Mouse (Mus musculus) midbrain, embryonic 15.5 days (tissue): ENCODE results near the gene Rnf11. TPM values are rescaled to one million over a fixed set of nuclear protein-coding genes. Genes with fewer than 3 reads are reported as not detected.

Source experiments
- ATAC-seq: fragments of 200-750 bp; cut with Nextera tagmentation; replicated peaks from 2 replicates; pipeline ENCODE4 v1.8.0; 2017; ENCODE audit warnings: moderate TSS enrichment
- H3K27ac ChIP-seq: fragments of 300-500 bp; sonication (generic); 2 replicates; pipeline ENCODE4 v1.5.1; 2015; ENCODE audit warnings: mild to moderate bottlenecking, inconsistent platforms
- H3K27me3 ChIP-seq: fragments of 300-500 bp; sonication (generic); replicated peaks from 2 replicates; pipeline ENCODE4 v1.6.1; 2015; ENCODE audit warnings: inconsistent platforms
- H3K36me3 ChIP-seq: fragments of 300-500 bp; sonication (generic); replicated peaks from 2 replicates; pipeline ENCODE4 v1.6.1; 2015; ENCODE audit warnings: inconsistent platforms
- H3K4me1 ChIP-seq: fragments of 300-500 bp; sonication (generic); 2 replicates; pipeline ENCODE4 v1.6.1; 2015; ENCODE audit warnings: inconsistent platforms
- H3K4me2 ChIP-seq: fragments of 300-500 bp; sonication (generic); 2 replicates; pipeline ENCODE4 v1.6.1; 2015; ENCODE audit warnings: inconsistent platforms, mild to moderate bottlenecking, moderate library complexity
- H3K4me3 ChIP-seq: fragments of 300-500 bp; sonication (generic); 2 replicates; pipeline ENCODE4 v1.5.1; 2015; ENCODE audit warnings: mild to moderate bottlenecking, inconsistent platforms
- H3K9ac ChIP-seq: fragments of 300-500 bp; sonication (generic); 2 replicates; pipeline ENCODE4 v1.6.1; 2015; ENCODE audit warnings: mild to moderate bottlenecking, inconsistent platforms
- H3K9me3 ChIP-seq: fragments of 300-500 bp; sonication (generic); 2 replicates; pipeline ENCODE4 v1.6.1; 2016; ENCODE audit warnings: inconsistent platforms
- WGBS: fragments of 180-500 bp; shearing (Covaris S2); methylation state at CpG from one replicate; pipeline ENCODE4 v1.1.7; 2015; ENCODE audit warnings: mixed read lengths; 5-methylcytosine and 5-hydroxymethylcytosine counted together
- polyA plus RNA-seq: library from polyadenylated mRNA; unstranded; fragments of >200 nt; fragmentation: Nextera tagmentation; extraction: Ambion mirVana; gene quantifications from 2 replicates; pipeline ENCODE4 v1.2.1, GENCODE M21; 2015

Gene Rnf11
- polyA plus RNA-seq, 1 experiment from 2014 or later, result 61.2 TPM

DNA sequence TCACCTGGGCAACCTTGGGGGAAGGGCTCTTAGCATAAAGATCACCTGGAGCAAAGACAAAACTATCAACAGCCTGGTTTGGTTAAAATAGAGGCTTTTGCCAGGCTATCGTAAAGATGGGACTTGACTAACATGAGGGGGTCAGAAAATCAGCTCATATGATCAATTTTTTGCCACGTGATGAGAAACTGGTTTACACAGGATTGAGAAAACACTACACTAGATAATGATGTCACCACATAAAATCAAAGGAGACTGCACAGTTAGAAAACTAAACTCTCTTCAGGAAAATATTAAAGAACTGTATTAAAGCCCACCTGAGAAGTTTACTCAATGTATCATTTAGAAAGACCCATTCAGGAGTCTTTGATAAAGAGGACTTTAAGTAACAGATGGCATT lies 9.4 kb downstream of the Rnf11 start:
- no peaks in the 10 kb centered on the region for H3K27me3 ChIP-seq
- no peak for ATAC-seq
- H3K36me3 ChIP-seq, result no peaks in the 10 kb centered on the region
- H3K27ac ChIP-seq, result no peak overlapping the region
- H3K9ac ChIP-seq, result peak overlapping the region; percentile 2; the same call in 1 of the 2 replicates
- H3K4me2 ChIP-seq, result peak overlapping the region; percentile 64
- H3K9me3 ChIP-seq, result no peaks in the 10 kb centered on the region
- peak overlapping the region; percentile 97 for H3K4me3 ChIP-seq
- peaks cover 28% of the 10 kb centered on the region for H3K4me1 ChIP-seq
- WGBS, result 45% methylated on average over 2 of the region's 2 CpGs

DNA sequence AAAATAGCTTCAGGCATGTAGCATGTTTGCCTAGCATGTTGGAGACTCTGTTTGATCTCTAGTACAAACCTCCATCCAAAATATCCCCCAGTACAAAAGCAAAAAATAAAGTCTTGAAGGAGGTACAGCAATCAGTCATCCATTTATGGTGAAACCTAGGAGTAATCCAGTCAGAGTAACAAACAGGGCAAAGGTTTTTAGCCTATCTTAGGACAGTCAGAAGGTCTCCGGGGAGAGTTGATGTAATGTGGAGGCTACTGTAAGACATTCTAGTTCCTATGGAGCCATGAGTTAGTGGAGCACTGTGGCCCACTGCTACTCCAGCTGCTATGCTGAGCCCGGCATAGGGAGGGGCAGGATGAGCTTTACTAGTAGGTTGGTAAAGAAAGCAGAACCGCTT lies 12.0 kb downstream of the Rnf11 start:
- 86% methylated on average over 3 of the region's 3 CpGs for WGBS
- H3K27me3 ChIP-seq, result no peaks in the 10 kb centered on the region
- no peak overlapping the region for H3K27ac ChIP-seq
- H3K4me1 ChIP-seq, result peaks cover 28% of the 10 kb centered on the region
- no peaks in the 10 kb centered on the region for H3K36me3 ChIP-seq
- no peaks in the 10 kb centered on the region for H3K9me3 ChIP-seq
- no peak overlapping the region for H3K4me3 ChIP-seq
- H3K4me2 ChIP-seq, result no peak overlapping the region
- no peak for ATAC-seq
- no peak overlapping the region for H3K9ac ChIP-seq

DNA sequence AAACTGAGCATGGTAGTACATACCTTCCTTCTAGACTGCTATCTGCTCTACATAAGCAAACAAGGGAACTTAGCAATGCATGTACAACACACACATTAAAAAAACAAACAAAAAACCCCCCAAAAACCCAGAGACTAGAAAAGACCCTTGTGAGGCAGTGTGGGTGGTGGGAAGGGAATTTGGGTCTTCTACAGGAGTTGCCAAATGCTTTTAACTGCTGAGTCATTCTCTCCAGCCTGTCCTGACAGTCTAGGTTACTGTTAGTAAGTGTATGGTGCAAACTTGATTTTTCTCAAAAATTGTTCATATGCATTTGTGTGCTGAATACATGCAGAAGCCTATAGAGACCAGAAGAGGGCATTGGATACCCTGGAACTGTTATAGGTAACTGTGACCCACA lies 12.9 kb downstream of the Rnf11 start:
- Histone ChIP-seq H3K9ac (no peak overlapping the region), H3K36me3 (no peaks in the 10 kb centered on the region), H3K4me2 (no peak overlapping the region), H3K9me3 (no peaks in the 10 kb centered on the region), H3K27me3 (no peaks in the 10 kb centered on the region), H3K27ac (no peak overlapping the region), H3K4me3 (no peak overlapping the region), H3K4me1 (peaks cover 28% of the 10 kb centered on the region)
- ATAC-seq, result no peak

DNA sequence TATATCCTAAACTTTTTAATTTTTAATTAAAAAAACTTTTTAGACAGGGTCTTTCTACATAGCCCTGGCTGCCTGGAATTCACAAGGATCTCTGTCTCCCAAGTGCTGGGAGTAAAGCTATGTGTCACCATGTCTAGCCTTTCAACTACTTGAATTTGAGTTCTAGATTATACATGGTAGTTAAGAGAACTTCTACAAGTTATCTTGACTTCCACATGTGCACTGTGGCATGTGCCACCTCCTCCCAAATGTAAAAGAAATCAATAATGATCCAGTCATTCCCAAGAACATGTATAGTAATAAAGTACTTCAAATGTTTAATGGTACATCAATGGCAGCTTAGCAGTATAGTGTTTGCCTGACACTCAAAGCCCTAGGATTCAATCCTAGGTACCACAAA lies 16.8 kb downstream of the Rnf11 start:
- Histone ChIP-seq H3K27ac (no peak overlapping the region), H3K27me3 (no peaks in the 10 kb centered on the region), H3K36me3 (no peaks in the 10 kb centered on the region), H3K4me1 (peaks cover 11% of the 10 kb centered on the region), H3K9me3 (no peaks in the 10 kb centered on the region), H3K4me3 (no peak overlapping the region), H3K9ac (no peak overlapping the region), H3K4me2 (no peak overlapping the region)
- ATAC-seq, result no peak

DNA sequence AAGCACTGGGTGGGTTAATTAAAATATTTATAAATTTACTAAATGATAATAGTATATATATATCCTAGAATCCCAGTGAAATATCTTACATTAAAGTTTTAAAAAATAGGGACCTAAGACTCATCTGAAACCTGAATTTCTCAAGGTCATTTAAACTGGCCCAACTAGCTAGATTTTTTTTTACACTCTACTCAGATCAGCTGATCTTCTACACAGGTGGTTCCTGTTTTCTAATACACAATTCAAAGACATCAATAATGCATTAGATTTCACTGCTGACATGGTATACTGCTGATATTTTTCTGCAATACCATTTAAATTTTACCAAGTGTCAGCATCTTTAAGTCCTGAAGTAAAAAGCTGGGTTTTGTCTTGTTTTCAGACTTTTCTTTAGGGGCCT lies 20.6 kb downstream of the Rnf11 start:
- H3K4me1 ChIP-seq, result no peaks in the 10 kb centered on the region
- H3K4me2 ChIP-seq, result no peak overlapping the region
- no peak overlapping the region for H3K4me3 ChIP-seq
- H3K36me3 ChIP-seq, result no peaks in the 10 kb centered on the region
- no peak overlapping the region for H3K27ac ChIP-seq
- H3K9me3 ChIP-seq, result no peaks in the 10 kb centered on the region
- H3K27me3 ChIP-seq, result no peaks in the 10 kb centered on the region
- H3K9ac ChIP-seq, result no peak overlapping the region
- no peak for ATAC-seq

DNA sequence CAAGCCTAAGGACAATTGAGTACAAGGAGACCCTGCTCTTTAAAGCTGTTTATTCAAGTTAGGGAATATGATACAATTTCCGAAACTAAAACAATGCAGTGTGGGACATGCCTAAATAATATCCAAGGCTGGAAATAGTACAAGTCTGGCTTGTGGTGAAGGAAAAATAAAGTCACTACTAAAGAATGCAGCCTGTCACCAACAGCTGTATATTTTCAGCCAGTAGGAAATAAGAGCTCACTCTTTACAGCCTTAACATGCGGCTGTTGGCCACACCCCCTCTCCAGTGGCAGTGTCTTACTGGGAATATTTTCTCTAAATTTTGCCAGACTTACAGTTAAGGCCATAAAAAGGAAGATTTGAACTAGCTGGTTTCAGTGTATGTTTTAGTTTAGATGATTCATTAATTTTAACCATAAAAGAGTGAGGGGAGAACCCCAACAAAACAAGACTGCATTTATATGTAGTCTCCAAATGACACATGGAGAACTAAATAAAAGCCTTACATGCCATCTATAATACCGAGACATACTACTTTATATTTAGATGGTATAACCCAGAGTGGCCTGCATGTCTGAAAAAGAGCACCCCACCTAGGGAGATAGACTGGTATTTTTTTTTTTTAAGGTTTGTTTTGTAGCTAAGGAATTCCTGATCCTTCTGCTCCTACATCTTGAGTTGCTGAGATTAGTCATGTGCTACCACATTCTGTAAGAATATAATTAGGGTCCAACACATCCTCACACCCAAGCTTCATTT lies 23.9 kb downstream of the Rnf11 start:
- no peaks in the 10 kb centered on the region for H3K4me1 ChIP-seq
- WGBS, result 74% methylated on average over 3 of the region's 3 CpGs
- no peak for ATAC-seq

DNA sequence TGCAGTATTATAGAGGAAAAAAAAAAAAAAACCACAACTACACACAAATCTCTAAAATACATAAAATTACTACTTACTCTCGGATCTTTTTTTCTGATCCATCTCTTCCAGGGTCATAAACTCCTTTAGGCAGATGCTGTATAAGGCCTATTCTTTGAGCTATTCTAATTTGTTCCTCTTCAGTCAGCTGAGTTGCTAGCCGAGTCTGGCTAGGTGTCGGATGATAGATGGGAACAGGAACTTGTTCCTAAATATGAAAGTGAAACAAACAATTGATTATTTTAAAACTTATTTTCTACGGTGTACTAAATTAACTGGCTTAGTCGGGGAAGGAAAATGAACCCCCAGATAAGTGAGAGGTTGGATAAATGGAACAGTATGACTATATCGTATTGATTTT lies 27.7 kb downstream of the Rnf11 start:
- no peaks in the 10 kb centered on the region for H3K9me3 ChIP-seq
- H3K27ac ChIP-seq, result no peak overlapping the region
- no peak overlapping the region for H3K4me3 ChIP-seq
- peaks cover 4% of the 10 kb centered on the region; the same call in 1 of the 2 replicates for H3K36me3 ChIP-seq
- no peak overlapping the region for H3K9ac ChIP-seq
- H3K4me1 ChIP-seq, result no peaks in the 10 kb centered on the region
- H3K27me3 ChIP-seq, result no peaks in the 10 kb centered on the region
- H3K4me2 ChIP-seq, result no peak overlapping the region
- WGBS, result 93% methylated on average over 6 of the region's 6 CpGs
- no peak for ATAC-seq

More for the DNA sequence above, 23.9 kb downstream of the Rnf11 start:
- Histone ChIP-seq H3K4me2 (no peak overlapping the region), H3K36me3 (no peaks in the 10 kb centered on the region), H3K27me3 (no peaks in the 10 kb centered on the region), H3K9ac (no peak overlapping the region), H3K4me3 (no peak overlapping the region), H3K27ac (no peak overlapping the region), H3K9me3 (no peaks in the 10 kb centered on the region)

DNA sequence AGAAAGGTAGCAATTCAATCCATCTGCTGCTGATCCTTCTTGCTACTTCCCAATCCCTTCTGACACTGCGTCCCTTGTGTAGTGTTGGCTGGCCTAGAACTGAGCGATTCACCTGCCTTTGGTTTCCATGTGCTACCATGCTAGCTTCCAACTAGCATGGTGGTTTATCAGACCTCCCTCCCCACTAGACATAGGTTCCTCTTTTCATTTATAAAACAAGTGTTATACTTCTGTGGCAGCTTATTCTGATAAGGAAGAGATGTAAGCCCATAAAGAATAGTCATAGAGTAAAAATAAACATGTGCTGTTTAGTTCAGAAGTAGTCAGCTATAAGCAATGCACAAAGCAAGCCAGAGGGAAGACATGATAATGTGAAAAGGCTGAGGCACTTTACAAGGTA lies 36.0 kb downstream of the Rnf11 start:
- no peak for ATAC-seq
- 0 out of 2 replicates have a peak, but pooled peaks cover 7% of the 10 kb centered on the region for H3K4me1 ChIP-seq
- H3K27ac ChIP-seq, result no peak overlapping the region
- H3K9me3 ChIP-seq, result no peaks in the 10 kb centered on the region
- H3K4me3 ChIP-seq, result no peak overlapping the region
- H3K27me3 ChIP-seq, result no peaks in the 10 kb centered on the region
- 96% methylated on average over 2 of the region's 2 CpGs for WGBS
- no peak overlapping the region for H3K9ac ChIP-seq
- H3K36me3 ChIP-seq, result 0 out of 2 replicates have a peak, but pooled peaks cover 5% of the 10 kb centered on the region
- H3K4me2 ChIP-seq, result no peak overlapping the region

DNA sequence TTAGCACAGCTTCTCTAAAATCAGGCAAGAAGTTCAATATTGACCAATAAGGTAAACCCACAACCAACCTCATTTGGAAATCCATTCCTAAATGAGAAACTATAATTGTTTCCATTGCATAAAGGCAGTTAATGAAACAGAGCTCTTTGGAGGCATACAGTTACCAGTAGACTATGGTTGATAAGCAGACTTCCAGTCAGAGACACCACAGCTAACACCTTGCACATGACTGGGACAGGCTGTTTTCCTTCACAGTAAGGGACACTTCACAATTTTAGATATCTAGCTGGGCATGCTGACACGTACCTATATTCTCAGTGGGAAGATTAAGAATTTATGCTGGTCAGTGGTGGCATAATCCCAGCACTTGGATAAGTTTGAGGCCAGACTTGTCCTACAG lies 38.6 kb downstream of the Rnf11 start:
- Histone ChIP-seq H3K36me3 (no peaks in the 10 kb centered on the region), H3K4me2 (no peak overlapping the region), H3K9ac (no peak overlapping the region), H3K4me3 (no peak overlapping the region), H3K9me3 (no peaks in the 10 kb centered on the region), H3K27me3 (no peaks in the 10 kb centered on the region), H3K27ac (no peak overlapping the region), H3K4me1 (0 out of 2 replicates have a peak, but pooled peaks cover 7% of the 10 kb centered on the region)
- no peak for ATAC-seq
- WGBS, result 61% methylated on average over 1 of the region's 1 CpGs

DNA sequence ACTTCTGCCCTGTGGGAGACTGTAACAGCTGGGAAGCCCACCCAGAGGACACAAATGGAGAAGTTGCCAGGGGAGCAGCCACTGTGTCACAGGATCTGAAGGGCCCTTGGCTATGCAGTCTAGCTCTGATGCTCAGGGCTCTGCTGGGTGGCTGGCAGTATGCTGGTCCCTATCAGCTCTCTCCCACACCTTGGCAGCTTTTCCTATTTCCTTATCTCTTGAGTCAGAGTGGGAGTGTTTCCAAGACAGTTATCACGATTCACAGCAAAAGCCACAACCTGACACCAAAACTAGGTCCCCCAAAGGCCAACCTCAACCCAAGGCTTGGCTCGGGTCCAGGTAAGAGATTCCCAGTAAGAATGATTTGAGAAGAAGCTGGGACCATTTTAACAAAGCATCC lies 39.1 kb downstream of the Rnf11 start:
- H3K4me1 ChIP-seq, result 0 out of 2 replicates have a peak, but pooled peaks cover 7% of the 10 kb centered on the region
- no peaks in the 10 kb centered on the region for H3K27me3 ChIP-seq
- H3K36me3 ChIP-seq, result no peaks in the 10 kb centered on the region
- 84% methylated on average over 2 of the region's 2 CpGs for WGBS
- no peak overlapping the region for H3K4me3 ChIP-seq
- no peak overlapping the region for H3K27ac ChIP-seq
- H3K9me3 ChIP-seq, result no peaks in the 10 kb centered on the region
- H3K4me2 ChIP-seq, result no peak overlapping the region
- ATAC-seq, result no peak
- H3K9ac ChIP-seq, result no peak overlapping the region

DNA sequence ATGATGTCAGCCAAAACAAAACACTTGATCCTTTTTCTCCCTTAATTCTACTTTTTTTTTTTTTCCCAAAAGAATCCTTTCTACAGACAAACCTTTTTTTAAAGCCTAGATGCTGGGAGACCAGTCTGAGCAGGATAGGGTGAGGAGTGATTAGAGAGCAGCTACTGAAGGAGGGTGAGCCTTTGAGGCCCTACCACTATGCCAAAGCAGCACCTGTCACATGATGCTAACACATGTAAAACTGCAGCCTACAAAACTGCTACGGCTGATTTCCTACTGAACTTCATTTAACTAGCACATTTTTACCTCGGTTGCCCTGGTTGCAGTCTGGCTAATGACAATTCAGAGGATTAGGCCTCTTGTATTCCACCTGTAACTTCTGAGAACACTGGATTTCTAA lies 39.6 kb downstream of the Rnf11 start:
- no peaks in the 10 kb centered on the region for H3K9me3 ChIP-seq
- no peak overlapping the region for H3K4me3 ChIP-seq
- H3K4me1 ChIP-seq, result 0 out of 2 replicates have a peak, but pooled peaks cover 7% of the 10 kb centered on the region
- 38% methylated on average over 2 of the region's 2 CpGs for WGBS
- H3K36me3 ChIP-seq, result no peaks in the 10 kb centered on the region
- H3K27ac ChIP-seq, result no peak overlapping the region
- H3K4me2 ChIP-seq, result no peak overlapping the region
- no peaks in the 10 kb centered on the region for H3K27me3 ChIP-seq
- ATAC-seq, result no peak
- H3K9ac ChIP-seq, result no peak overlapping the region

DNA sequence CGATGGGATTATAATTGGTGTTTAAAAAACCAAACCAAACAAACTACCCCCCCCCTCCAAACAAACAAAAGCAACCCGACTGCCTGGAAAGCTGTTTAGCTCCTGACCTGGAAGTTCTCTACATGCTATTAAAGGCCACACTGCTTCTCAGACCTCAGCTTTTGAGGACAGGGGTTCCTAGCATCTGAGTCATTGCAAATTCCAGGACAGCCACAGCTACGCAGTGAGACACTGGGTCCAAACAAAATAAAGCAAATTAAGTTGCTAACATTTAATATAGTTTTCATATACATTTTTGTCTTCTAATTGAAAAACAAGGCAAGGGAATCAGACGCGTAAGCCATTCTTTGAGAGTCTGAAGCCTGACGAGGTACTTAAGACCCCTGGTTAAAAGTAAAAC lies 40.1 kb downstream of the Rnf11 start:
- Histone ChIP-seq H3K27me3 (no peaks in the 10 kb centered on the region), H3K36me3 (no peaks in the 10 kb centered on the region), H3K4me3 (no peak overlapping the region), H3K4me1 (0 out of 2 replicates have a peak, but pooled peaks cover 7% of the 10 kb centered on the region), H3K4me2 (no peak overlapping the region), H3K9me3 (no peaks in the 10 kb centered on the region), H3K9ac (no peak overlapping the region), H3K27ac (no peak overlapping the region)
- 68% methylated on average over 6 of the region's 6 CpGs for WGBS
- no peak for ATAC-seq

DNA sequence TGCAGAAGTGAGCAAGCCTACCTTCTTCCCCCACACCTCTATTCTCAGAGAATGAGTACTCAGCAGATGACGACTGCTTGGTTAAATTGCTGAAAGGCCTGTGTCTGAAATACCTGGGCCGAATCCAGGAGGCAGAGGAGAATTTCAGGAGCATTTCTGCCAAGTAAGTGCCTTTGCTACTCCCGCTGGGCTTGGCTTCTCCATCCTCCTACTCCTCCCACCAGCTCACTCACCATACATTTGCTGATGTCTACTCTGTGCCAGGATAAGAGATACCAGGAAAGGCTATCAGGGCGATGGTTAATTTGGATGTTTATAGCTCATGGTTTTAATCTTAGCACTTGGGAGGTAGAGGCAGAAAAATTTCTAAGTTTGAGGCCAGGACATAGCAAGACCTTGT lies 41.9 kb downstream of the Rnf11 start:
- Histone ChIP-seq H3K4me2 (no peak overlapping the region), H3K27me3 (no peaks in the 10 kb centered on the region), H3K4me3 (no peak overlapping the region), H3K4me1 (0 out of 2 replicates have a peak, but pooled peaks cover 7% of the 10 kb centered on the region), H3K9ac (no peak overlapping the region), H3K27ac (no peak overlapping the region), H3K36me3 (no peaks in the 10 kb centered on the region), H3K9me3 (no peaks in the 10 kb centered on the region)
- ATAC-seq, result no peak
- 87% methylated on average over 4 of the region's 4 CpGs for WGBS
